In the genomic region with DNA sequence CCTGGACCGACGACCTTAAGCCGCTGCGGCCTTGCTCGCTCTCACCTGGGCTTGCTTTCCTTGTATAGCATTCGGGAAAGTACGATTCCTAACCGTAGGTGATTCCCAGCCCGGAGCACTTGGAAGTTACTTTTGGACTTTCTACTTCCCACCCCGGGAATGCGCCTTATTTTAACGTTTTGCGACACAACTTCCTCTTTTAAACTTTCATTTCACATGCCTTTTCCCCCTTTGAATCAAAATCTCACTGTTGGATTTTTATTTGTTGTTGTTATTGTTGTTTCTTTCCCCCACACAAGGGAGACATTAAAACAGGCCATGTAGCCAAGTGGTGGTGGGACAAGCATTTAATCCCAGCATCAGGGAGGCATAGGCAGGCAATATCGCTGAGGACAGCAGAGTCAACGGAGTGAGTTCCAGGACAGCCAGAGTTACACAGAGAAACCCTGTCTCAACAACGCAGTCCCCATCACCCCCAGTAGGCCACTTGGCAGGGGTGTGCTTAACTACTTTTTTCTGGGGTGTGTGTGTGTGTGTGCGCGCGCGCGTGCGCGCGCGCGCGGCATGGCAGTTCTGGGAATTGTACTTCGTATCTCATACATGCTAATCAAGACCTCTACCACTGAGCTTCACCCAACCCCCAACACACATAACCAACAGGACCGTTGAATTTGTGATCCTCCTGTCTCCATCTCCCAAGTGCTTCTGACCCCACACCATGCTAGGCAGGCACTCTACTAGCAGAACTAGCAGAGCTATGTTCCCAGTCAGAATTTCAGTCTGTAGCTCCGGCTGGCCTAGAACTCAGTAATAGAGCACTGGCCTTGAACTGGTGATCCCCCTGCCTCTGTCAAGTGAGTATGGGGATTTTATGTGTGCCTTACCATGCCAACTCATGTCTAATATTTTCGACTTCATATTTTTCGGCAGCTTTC, we compare ENCODE assay signal across 8 mouse cellular contexts. TPM values are rescaled to one million over a fixed set of nuclear protein-coding genes. Genes with fewer than 3 reads are reported as not detected.
DNase-seq lines count a peak whose midpoint lies in the region; ATAC-seq and TF ChIP-seq lines count a peak whose summit lies in the region.

No protein-coding gene starts in this region.

- peak; percentile 55; the same call in 1 of the 2 replicates for ATAC-seq in kidney, embryonic 16.5 days (ENCODE audit: low FRiP score, low TSS enrichment)
- peak; percentile 16; the same call in 1 of the 2 replicates for ATAC-seq in forebrain, postnatal 0 days
- peak; percentile 50; the same call in 1 of the 2 replicates for ATAC-seq in midbrain, embryonic 11.5 days (ENCODE audit: low FRiP score)

- H3K4me2 ChIP-seq in kidney, embryonic 16.5 days (replicated peaks; ENCODE audit: low read depth, low read length), result peak overlapping the region; percentile 80
- peak overlapping the region; percentile 70 for H3K4me2 ChIP-seq in forebrain, postnatal 0 days (ENCODE audit: low read depth)
- peak overlapping the region; percentile 67 for H3K4me2 ChIP-seq in midbrain, embryonic 11.5 days

- H3K4me3 ChIP-seq in kidney, embryonic 16.5 days (ENCODE audit: low read length), result peak overlapping the region; percentile 83
- H3K4me3 ChIP-seq in forebrain, postnatal 0 days (ENCODE audit: low read depth, low read length), result peak overlapping the region; percentile 70
- peak overlapping the region; percentile 49 for H3K4me3 ChIP-seq in midbrain, embryonic 11.5 days (ENCODE audit: low read depth, low read length)

- H3K9ac ChIP-seq in kidney, embryonic 16.5 days (replicated peaks; ENCODE audit: low read length), result peak overlapping the region; percentile 96
- H3K9ac ChIP-seq in forebrain, postnatal 0 days, result peak overlapping the region; percentile 86
- H3K9ac ChIP-seq in midbrain, embryonic 11.5 days (ENCODE audit: low read length), result peak overlapping the region; percentile 78

- no peaks in the 10 kb centered on the region for H3K9me3 ChIP-seq in kidney, embryonic 16.5 days (ENCODE audit: low read length)
- H3K9me3 ChIP-seq in forebrain, postnatal 0 days (ENCODE audit: low read length), result no peaks in the 10 kb centered on the region
- no peaks in the 10 kb centered on the region for H3K9me3 ChIP-seq in midbrain, embryonic 11.5 days (ENCODE audit: control insufficient read depth, low read length)

- H3K36me3 ChIP-seq in kidney, embryonic 16.5 days (ENCODE audit: insufficient read depth, low read length), result no peaks in the 10 kb centered on the region
- no peaks in the 10 kb centered on the region for H3K36me3 ChIP-seq in forebrain, postnatal 0 days (ENCODE audit: insufficient read depth)
- no peaks in the 10 kb centered on the region for H3K36me3 ChIP-seq in midbrain, embryonic 11.5 days (ENCODE audit: control insufficient read depth, insufficient read depth, low read length)

- no peak for TF ChIP-seq CTCF in forebrain, postnatal 0 days (IDR thresholded peaks at IDR 0.05; ENCODE audit: low read depth)

- no peaks in the 10 kb centered on the region for H3K27me3 ChIP-seq in kidney, embryonic 16.5 days (ENCODE audit: insufficient read depth, low read length)
- H3K27me3 ChIP-seq in forebrain, postnatal 0 days (ENCODE audit: insufficient read depth, low read length), result no peaks in the 10 kb centered on the region
- no peaks in the 10 kb centered on the region for H3K27me3 ChIP-seq in midbrain, embryonic 11.5 days (ENCODE audit: control insufficient read depth, insufficient read depth, low read length)

- 26% methylated on average over 32 of the region's 32 CpGs for WGBS in kidney, embryonic 16.5 days
- WGBS in forebrain, postnatal 0 days, result 29% methylated on average over 32 of the region's 32 CpGs
- WGBS in large intestine, adult 2 months, result 29% methylated on average over 32 of the region's 32 CpGs
- WGBS in midbrain, embryonic 11.5 days, result 25% methylated on average over 32 of the region's 32 CpGs

- H3K4me1 ChIP-seq in kidney, embryonic 16.5 days (ENCODE audit: insufficient read depth, low read length), result peaks cover 12% of the 10 kb centered on the region
- no peaks in the 10 kb centered on the region; the same call in 1 of the 2 replicates for H3K4me1 ChIP-seq in forebrain, postnatal 0 days (ENCODE audit: insufficient read depth)
- H3K4me1 ChIP-seq in midbrain, embryonic 11.5 days (ENCODE audit: control insufficient read depth, insufficient read depth, low read length), result peaks cover 7% of the 10 kb centered on the region; the same call in 1 of the 2 replicates

- H3K27ac ChIP-seq in kidney, embryonic 16.5 days (ENCODE audit: low read length), result peak overlapping the region; percentile 96
- peak overlapping the region; percentile 95 for H3K27ac ChIP-seq in forebrain, postnatal 0 days (ENCODE audit: low read depth, low read length)
- H3K27ac ChIP-seq in midbrain, embryonic 11.5 days (ENCODE audit: low read depth, low read length), result peak overlapping the region; percentile 68

- DNase-seq in kidney, postnatal 14 days, result no peak
- DNase-seq in brain, adult 2 months (ENCODE audit: low read depth, low spot score), result peak; percentile 26
- peak; percentile 35 for DNase-seq in forebrain, postnatal 0 days
- DNase-seq in large intestine, adult 2 months (ENCODE audit: low read depth, low spot score), result peak; percentile 47
- peak; percentile 89 for DNase-seq in midbrain, embryonic 11.5 days (ENCODE audit: low spot score, missing footprints)
- DNase-seq in ovary, postnatal 14 days (ENCODE audit: low spot score), result no peak
- DNase-seq in ovary, postnatal 10 days (ENCODE audit: low spot score), result no peak

RNA-seq across cellular contexts. Expression of gene Rufy1, which starts 0.5 kb away (rescaled TPM):
- polyA plus RNA-seq in kidney, embryonic 16.5 days (2015; fragmentation: Nextera tagmentation; extraction: Ambion mirVana), result 27.4 and 27.5 TPM in 2 replicates
- total RNA-seq in forebrain, postnatal 0 days (2014; rRNA removed), result 20.5 and 22.6 TPM in 2 replicates
- polyA plus RNA-seq in forebrain, postnatal 0 days (2015; fragmentation: Nextera tagmentation; extraction: Ambion mirVana), result 18.3 and 25.0 TPM in 2 replicates
- polyA plus RNA-seq in large intestine, adult 2 months (2012; rRNA removed), result 13.9 and 14.2 TPM in 2 replicates
- 24.7 and 27.3 TPM in 2 replicates for polyA plus RNA-seq in midbrain, embryonic 11.5 days (2014; fragmentation: Nextera tagmentation; extraction: Ambion mirVana)

RNA-seq across cellular contexts. Expression of gene Hnrnph1, which starts 54.6 kb away (rescaled TPM):
- polyA plus RNA-seq in kidney, embryonic 16.5 days (2015; fragmentation: Nextera tagmentation; extraction: Ambion mirVana), result 500 and 509 TPM in 2 replicates
- 325 and 407 TPM in 2 replicates for total RNA-seq in forebrain, postnatal 0 days (2014; rRNA removed)
- polyA plus RNA-seq in forebrain, postnatal 0 days (2015; fragmentation: Nextera tagmentation; extraction: Ambion mirVana), result 297 and 302 TPM in 2 replicates
- 43.2 and 51.7 TPM in 2 replicates for polyA plus RNA-seq in large intestine, adult 2 months (2012; rRNA removed)
- 848 and 902 TPM in 2 replicates for polyA plus RNA-seq in midbrain, embryonic 11.5 days (2014; fragmentation: Nextera tagmentation; extraction: Ambion mirVana)

Comparison
In these comparisons a context has a peak if more than half of its experiments do, and no peak if none do; other contexts are left out.
1. DNase-seq: peak in brain, adult 2 months (single experiment), forebrain, postnatal 0 days (single experiment), large intestine, adult 2 months (single experiment) and midbrain, embryonic 11.5 days (single experiment); none in kidney, postnatal 14 days (single experiment), ovary, postnatal 14 days (single experiment) and ovary, postnatal 10 days (single experiment).
2. Peak in every context shown above with its lines, with median percentiles within 50 percentile points of each other: ATAC-seq, H3K27ac ChIP-seq, H3K4me2 ChIP-seq, H3K4me3 ChIP-seq and H3K9ac ChIP-seq.